In the genomic region with DNA sequence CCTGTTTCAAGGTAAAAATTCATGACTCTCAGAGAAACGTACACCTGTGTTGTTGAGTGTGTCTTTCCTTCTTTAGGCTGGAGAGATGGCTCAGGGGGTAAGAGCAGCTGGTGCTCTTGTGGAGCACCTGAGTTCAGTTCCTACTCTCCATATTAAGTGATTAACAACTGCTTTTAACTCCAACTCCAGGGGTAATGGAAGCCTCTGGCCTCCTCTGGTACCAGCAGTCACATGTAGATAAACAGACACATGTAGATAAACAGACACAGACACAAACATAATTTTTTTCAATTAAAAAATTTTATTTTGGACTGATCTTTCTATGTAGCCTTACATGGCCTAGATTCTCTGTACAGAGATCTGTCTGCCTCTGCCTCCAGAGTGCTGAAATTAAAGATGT, we compare ENCODE assay signal across 25 mouse cellular contexts.
"Had no signal": no experiment of that assay in that cellular context is flagged by ENCODE, and none has a peak within 500 bp of the region (broad histone marks: within the 10 kb centered on the region; RNA-seq: fewer than 3 reads in every experiment).

No protein-coding gene starts in this region.

- H3K4me3 ChIP-seq: heart, embryonic 13.5 days; heart, embryonic 15.5 days; hindbrain, embryonic 13.5 days; hindbrain, embryonic 15.5 days; kidney, embryonic 15.5 days; limb, embryonic 12.5 days had no signal

- H3K4me1 ChIP-seq: heart, embryonic 15.5 days; hindbrain, embryonic 13.5 days; hindbrain, embryonic 15.5 days; kidney, embryonic 15.5 days; limb, embryonic 12.5 days had no signal

- H3K4me2 ChIP-seq: heart, embryonic 11.5 days; heart, embryonic 13.5 days; heart, embryonic 15.5 days; hindbrain, embryonic 13.5 days; hindbrain, embryonic 15.5 days; kidney, embryonic 15.5 days; limb, embryonic 12.5 days; liver, embryonic 11.5 days had no signal

- H3K27ac ChIP-seq: heart, embryonic 13.5 days; heart, embryonic 15.5 days; hindbrain, embryonic 13.5 days; hindbrain, embryonic 15.5 days; hindbrain, postnatal 0 days; kidney, embryonic 15.5 days; kidney, postnatal 0 days; limb, embryonic 12.5 days had no signal

- H3K9ac ChIP-seq: heart, embryonic 13.5 days; heart, embryonic 15.5 days; hindbrain, embryonic 13.5 days; hindbrain, embryonic 15.5 days; kidney, embryonic 15.5 days; limb, embryonic 12.5 days had no signal

- H3K36me3 ChIP-seq: heart, embryonic 13.5 days; heart, embryonic 15.5 days; hindbrain, embryonic 15.5 days; kidney, embryonic 15.5 days had no signal

- ATAC-seq: hindbrain, postnatal 0 days; intestine, embryonic 16.5 days had no signal

- H3K27me3 ChIP-seq: heart, embryonic 13.5 days; heart, embryonic 15.5 days; hindbrain, embryonic 13.5 days; hindbrain, embryonic 15.5 days; kidney, embryonic 15.5 days; limb, embryonic 12.5 days had no signal

- DNase-seq: gastrocnemius, postnatal 14 days; gastrocnemius, postnatal 36 days; heart, adult 18-20 months; heart, postnatal 14 days; heart, postnatal 36 days; kidney, adult 11 months; kidney, adult 2 months; kidney, adult 9 months; kidney, postnatal 14 days; kidney, postnatal 36 days; layer of hippocampus, adult 9-11 months; layer of hippocampus, postnatal 36 days; left cerebral cortex, postnatal 4 days; liver had no signal

- H3K9me3 ChIP-seq: heart, embryonic 13.5 days; heart, embryonic 15.5 days; hindbrain, embryonic 13.5 days; hindbrain, embryonic 15.5 days; kidney, embryonic 15.5 days; limb, embryonic 12.5 days had no signal
